Mouse (Mus musculus) midbrain, embryonic 15.5 days (tissue): ENCODE measurements at regions not wholly inside any gene's neighbourhood (a gene's known extent, or its start where the extent isn't known, plus 50 kb on each side); places are given as distances from the start of the nearest gene placed in this dataset.

ENCODE experiments used
- ATAC-seq: fragments of 200-750 bp; cut with Nextera tagmentation; replicated peaks from 2 replicates; pipeline ENCODE4 v1.8.0; 2017; ENCODE audit warnings: moderate TSS enrichment
- H3K27ac ChIP-seq: fragments of 300-500 bp; sonication (generic); 2 replicates; pipeline ENCODE4 v1.5.1; 2015; ENCODE audit warnings: mild to moderate bottlenecking, inconsistent platforms
- H3K27me3 ChIP-seq: fragments of 300-500 bp; sonication (generic); replicated peaks from 2 replicates; pipeline ENCODE4 v1.6.1; 2015; ENCODE audit warnings: inconsistent platforms
- H3K36me3 ChIP-seq: fragments of 300-500 bp; sonication (generic); replicated peaks from 2 replicates; pipeline ENCODE4 v1.6.1; 2015; ENCODE audit warnings: inconsistent platforms
- H3K4me1 ChIP-seq: fragments of 300-500 bp; sonication (generic); 2 replicates; pipeline ENCODE4 v1.6.1; 2015; ENCODE audit warnings: inconsistent platforms
- H3K4me2 ChIP-seq: fragments of 300-500 bp; sonication (generic); 2 replicates; pipeline ENCODE4 v1.6.1; 2015; ENCODE audit warnings: inconsistent platforms, mild to moderate bottlenecking, moderate library complexity
- H3K4me3 ChIP-seq: fragments of 300-500 bp; sonication (generic); 2 replicates; pipeline ENCODE4 v1.5.1; 2015; ENCODE audit warnings: mild to moderate bottlenecking, inconsistent platforms
- H3K9ac ChIP-seq: fragments of 300-500 bp; sonication (generic); 2 replicates; pipeline ENCODE4 v1.6.1; 2015; ENCODE audit warnings: mild to moderate bottlenecking, inconsistent platforms
- H3K9me3 ChIP-seq: fragments of 300-500 bp; sonication (generic); 2 replicates; pipeline ENCODE4 v1.6.1; 2016; ENCODE audit warnings: inconsistent platforms
- WGBS: fragments of 180-500 bp; shearing (Covaris S2); methylation state at CpG from one replicate; pipeline ENCODE4 v1.1.7; 2015; ENCODE audit warnings: mixed read lengths; 5-methylcytosine and 5-hydroxymethylcytosine counted together

DNA sequence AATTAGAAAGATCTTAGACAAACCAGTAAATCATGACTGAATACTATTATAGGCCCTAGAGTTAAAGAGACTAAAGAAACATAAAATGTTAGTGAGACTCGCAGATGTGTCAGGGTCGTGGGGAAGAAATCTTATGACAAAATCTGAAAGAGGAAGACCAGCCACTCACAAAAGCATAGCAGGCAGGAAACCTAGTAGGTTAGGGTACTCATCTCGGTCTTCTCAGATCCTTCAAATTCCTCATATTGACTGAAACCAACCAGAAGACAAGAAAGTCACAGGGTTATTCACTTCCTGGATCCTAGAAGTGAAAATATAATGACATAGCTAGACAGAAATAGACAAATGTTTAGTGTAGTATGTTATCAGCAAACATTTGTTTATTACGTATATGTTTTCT lies 387.5 kb downstream of the Cenpc1 start:
- WGBS = 89% methylated on average over 4 of the region's 4 CpGs
- no peak overlapping the region for H3K4me2 ChIP-seq
- H3K4me1 ChIP-seq = no peaks in the 10 kb centered on the region
- H3K27me3 ChIP-seq = no peaks in the 10 kb centered on the region
- no peak overlapping the region for H3K4me3 ChIP-seq
- H3K36me3 ChIP-seq = no peaks in the 10 kb centered on the region
- no peak overlapping the region for H3K27ac ChIP-seq
- no peak for ATAC-seq
- no peak overlapping the region for H3K9ac ChIP-seq
- no peaks in the 10 kb centered on the region for H3K9me3 ChIP-seq

DNA sequence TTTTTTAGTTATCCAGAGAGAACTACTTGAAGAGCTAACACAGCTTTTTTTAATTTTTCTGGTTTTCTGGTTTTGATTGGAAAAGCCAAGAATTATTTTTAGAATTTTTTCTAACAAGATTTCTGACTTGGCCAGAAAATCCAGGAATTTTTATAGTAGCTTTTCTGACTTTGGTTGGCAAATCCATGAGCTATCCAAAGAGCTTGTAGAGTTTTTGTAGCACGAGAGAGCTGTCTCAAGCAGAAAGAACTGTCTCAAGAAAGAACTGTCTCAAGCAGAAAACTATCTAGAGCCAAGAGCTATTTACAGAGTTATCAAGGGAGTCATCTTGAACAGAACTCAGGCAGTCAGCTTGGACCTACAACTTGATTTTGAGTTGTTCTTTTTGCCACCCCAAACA lies 394.3 kb downstream of the Cenpc1 start:
- no peak for ATAC-seq

DNA sequence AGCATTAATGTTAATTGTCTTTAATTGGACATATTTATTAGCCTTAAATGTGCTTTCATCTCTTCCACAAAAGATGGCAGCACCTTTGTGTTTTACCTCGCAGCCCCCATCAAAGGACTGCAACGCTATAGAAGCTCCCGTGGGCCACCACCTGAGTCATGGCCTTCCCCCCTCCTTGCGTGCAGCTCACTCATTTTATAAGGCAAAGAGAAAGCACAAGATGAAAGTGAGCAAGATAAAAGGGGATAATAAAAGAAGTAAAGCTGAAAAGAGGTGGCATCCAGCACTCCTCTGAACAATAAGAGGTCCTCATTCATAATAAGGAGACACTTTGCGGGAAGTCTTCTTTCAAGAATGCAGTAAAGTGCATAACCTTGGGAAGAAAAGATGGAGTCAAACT lies 403.9 kb downstream of the Cenpc1 start:
- 54% methylated on average over 5 of the region's 5 CpGs for WGBS
- peak; percentile 72 for ATAC-seq

More for the DNA sequence above, 394.3 kb downstream of the Cenpc1 start:
- H3K27ac ChIP-seq = no peak overlapping the region
- no peaks in the 10 kb centered on the region for H3K27me3 ChIP-seq
- H3K4me2 ChIP-seq = no peak overlapping the region
- H3K9me3 ChIP-seq = no peaks in the 10 kb centered on the region
- no peaks in the 10 kb centered on the region for H3K36me3 ChIP-seq
- H3K4me1 ChIP-seq = no peaks in the 10 kb centered on the region
- 90% methylated on average over 1 of the region's 1 CpGs for WGBS
- no peak overlapping the region for H3K9ac ChIP-seq
- H3K4me3 ChIP-seq = no peak overlapping the region

DNA sequence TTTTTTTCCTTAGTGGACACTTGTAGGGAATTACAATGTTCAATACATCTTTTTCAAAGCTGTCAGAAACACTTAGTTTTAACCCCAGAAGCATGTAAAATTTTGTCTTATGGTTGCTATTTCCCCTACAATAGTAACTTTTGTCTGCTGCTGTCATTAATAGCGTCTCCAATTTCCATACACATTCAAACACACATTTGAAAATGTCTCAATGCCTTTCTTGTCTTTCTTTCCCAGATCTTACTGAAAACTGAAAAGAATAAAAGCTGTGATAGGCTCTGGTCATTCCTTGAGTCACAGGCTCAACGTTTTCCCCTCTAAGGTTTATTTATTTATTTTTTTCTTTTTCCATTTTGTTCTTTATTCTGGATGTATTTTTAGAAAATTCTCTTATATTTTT lies 444.3 kb downstream of the Cenpc1 start:
- no peak overlapping the region for H3K27ac ChIP-seq
- no peak for ATAC-seq
- no peaks in the 10 kb centered on the region for H3K4me1 ChIP-seq
- no peak overlapping the region for H3K9ac ChIP-seq
- no peaks in the 10 kb centered on the region for H3K9me3 ChIP-seq
- no peak overlapping the region for H3K4me2 ChIP-seq
- H3K4me3 ChIP-seq = no peak overlapping the region
- no peaks in the 10 kb centered on the region for H3K27me3 ChIP-seq
- H3K36me3 ChIP-seq = no peaks in the 10 kb centered on the region
- 32% methylated on average over 2 of the region's 2 CpGs for WGBS

More for the DNA sequence above, 403.9 kb downstream of the Cenpc1 start:
- H3K9me3 ChIP-seq = no peaks in the 10 kb centered on the region
- no peaks in the 10 kb centered on the region for H3K36me3 ChIP-seq
- H3K9ac ChIP-seq = no peak overlapping the region
- H3K4me3 ChIP-seq = no peak overlapping the region
- no peaks in the 10 kb centered on the region for H3K27me3 ChIP-seq
- no peaks in the 10 kb centered on the region for H3K4me1 ChIP-seq
- no peak overlapping the region for H3K4me2 ChIP-seq
- H3K27ac ChIP-seq = no peak overlapping the region

DNA sequence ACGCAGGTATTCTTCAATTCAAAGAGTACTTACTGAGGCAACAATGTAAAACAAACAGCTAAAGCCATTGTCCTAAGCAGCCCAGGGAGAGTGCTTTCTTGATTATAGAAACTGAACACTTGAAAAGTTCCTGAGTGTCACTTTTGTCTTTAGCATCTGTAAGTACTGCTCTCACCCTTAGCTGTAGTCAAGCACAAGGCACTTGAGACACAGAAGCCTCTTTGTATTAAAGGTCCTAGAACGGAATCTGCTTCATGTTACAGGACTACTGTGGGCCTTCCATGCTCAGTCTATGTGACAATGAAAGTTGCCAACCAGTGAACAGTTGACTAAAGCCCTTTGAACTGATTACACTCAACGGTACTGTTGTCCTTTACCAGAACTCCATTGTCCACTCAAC lies 450.6 kb downstream of the Cenpc1 start:
- no peak for ATAC-seq
- H3K4me2 ChIP-seq = no peak overlapping the region
- no peaks in the 10 kb centered on the region for H3K36me3 ChIP-seq
- H3K4me1 ChIP-seq = no peaks in the 10 kb centered on the region
- no peak overlapping the region for H3K9ac ChIP-seq
- no peaks in the 10 kb centered on the region for H3K9me3 ChIP-seq
- no peaks in the 10 kb centered on the region for H3K27me3 ChIP-seq
- WGBS = 77% methylated on average over 3 of the region's 3 CpGs
- no peak overlapping the region for H3K4me3 ChIP-seq
- no peak overlapping the region for H3K27ac ChIP-seq

DNA sequence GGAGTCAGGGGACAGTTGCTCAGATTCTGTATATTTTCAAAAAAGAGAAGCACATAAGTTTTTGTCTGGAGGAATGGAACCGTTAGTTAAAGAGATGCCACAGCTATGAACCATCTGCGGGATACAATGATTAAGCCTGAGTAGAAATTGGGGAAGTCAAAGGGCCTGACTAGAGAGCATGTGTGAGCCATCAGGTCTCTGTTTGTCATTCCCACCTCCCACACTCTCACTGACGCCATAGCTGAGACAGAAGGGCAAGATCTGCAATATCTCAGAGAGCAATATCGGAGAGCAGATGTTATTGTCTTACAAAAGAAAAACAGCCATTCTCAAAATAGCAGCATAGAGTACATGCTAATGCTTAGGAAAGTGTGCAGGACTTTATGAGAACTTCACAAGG lies 452.8 kb downstream of the Cenpc1 start:
- no peak for ATAC-seq
- WGBS = 83% methylated on average over 4 of the region's 4 CpGs
- no peak overlapping the region for H3K4me3 ChIP-seq

DNA sequence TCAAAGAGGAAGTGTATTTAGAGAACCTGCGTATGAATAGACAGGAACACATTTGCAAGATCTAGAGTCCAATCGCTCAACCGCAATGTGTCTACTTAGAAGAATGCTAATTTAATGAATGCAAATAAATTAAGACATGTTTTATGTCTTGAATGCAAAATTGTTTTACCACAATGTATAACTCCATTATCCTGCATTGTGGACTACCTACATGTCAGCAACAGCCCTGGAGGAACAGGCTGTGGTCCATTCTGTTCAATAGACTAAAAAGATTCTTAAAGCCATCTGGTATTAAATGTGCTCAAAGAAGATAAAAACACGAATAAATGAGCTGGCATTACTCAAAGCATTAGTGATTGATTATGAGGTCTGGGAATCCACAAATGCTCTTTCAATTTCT lies 456.3 kb downstream of the Cenpc1 start:
- Histone ChIP-seq H3K27me3 (no peaks in the 10 kb centered on the region), H3K4me3 (no peak overlapping the region), H3K9me3 (no peaks in the 10 kb centered on the region), H3K9ac (no peak overlapping the region), H3K4me1 (no peaks in the 10 kb centered on the region), H3K4me2 (no peak overlapping the region), H3K27ac (no peak overlapping the region), H3K36me3 (no peaks in the 10 kb centered on the region)
- ATAC-seq = no peak
- WGBS = 48% methylated on average over 4 of the region's 4 CpGs

More for the DNA sequence above, 452.8 kb downstream of the Cenpc1 start:
- no peaks in the 10 kb centered on the region for H3K9me3 ChIP-seq
- no peak overlapping the region for H3K27ac ChIP-seq
- no peaks in the 10 kb centered on the region for H3K27me3 ChIP-seq
- H3K4me1 ChIP-seq = no peaks in the 10 kb centered on the region
- no peaks in the 10 kb centered on the region for H3K36me3 ChIP-seq
- H3K4me2 ChIP-seq = no peak overlapping the region
- H3K9ac ChIP-seq = no peak overlapping the region

DNA sequence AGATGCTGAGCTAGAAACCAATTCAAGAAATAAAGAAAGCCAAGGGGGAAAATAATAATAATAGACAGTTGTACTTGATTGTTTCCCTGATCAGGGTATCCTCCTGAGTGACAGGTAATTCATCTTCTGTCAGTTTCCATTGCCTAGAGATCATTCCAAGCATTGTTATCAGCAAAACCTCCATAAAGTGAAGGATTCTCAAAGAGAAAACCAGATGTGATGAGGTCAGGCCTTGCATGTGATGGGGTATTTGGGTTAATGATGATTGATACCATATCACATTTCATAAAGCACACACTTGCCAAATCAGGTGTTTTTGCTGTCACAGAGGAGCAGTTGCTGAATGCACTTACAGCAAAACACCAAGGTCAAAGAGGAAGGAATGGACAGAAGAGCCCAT lies 467.2 kb downstream of the Cenpc1 start:
- Histone ChIP-seq H3K27me3 (no peaks in the 10 kb centered on the region), H3K9me3 (no peaks in the 10 kb centered on the region), H3K4me2 (no peak overlapping the region), H3K36me3 (no peaks in the 10 kb centered on the region), H3K9ac (no peak overlapping the region), H3K4me3 (no peak overlapping the region), H3K27ac (no peak overlapping the region), H3K4me1 (no peaks in the 10 kb centered on the region)
- no peak for ATAC-seq

DNA sequence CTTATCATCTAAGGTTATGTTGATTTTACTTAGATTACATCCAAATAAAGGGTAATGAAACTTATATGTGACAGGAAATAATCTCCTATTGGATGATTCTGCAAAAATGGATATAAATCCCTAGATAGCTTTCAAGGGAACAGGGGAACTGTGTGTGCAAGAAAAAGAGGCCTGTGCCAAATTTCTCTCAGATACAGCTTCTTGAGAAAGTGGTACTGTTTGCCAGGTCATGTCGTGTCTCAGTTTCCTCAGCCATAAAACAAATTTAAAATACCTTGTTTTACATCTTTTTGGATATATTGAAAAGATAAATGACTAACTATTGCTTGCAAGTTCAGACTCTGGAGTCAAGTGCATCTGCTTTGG lies 470.3 kb downstream of the Cenpc1 start:
- Histone ChIP-seq H3K36me3 (no peaks in the 10 kb centered on the region), H3K4me2 (no peak overlapping the region), H3K27me3 (no peaks in the 10 kb centered on the region), H3K4me1 (no peaks in the 10 kb centered on the region), H3K27ac (no peak overlapping the region), H3K9ac (no peak overlapping the region), H3K9me3 (no peaks in the 10 kb centered on the region), H3K4me3 (no peak overlapping the region)
- 74% methylated on average over 1 of the region's 1 CpGs for WGBS
- ATAC-seq = no peak

DNA sequence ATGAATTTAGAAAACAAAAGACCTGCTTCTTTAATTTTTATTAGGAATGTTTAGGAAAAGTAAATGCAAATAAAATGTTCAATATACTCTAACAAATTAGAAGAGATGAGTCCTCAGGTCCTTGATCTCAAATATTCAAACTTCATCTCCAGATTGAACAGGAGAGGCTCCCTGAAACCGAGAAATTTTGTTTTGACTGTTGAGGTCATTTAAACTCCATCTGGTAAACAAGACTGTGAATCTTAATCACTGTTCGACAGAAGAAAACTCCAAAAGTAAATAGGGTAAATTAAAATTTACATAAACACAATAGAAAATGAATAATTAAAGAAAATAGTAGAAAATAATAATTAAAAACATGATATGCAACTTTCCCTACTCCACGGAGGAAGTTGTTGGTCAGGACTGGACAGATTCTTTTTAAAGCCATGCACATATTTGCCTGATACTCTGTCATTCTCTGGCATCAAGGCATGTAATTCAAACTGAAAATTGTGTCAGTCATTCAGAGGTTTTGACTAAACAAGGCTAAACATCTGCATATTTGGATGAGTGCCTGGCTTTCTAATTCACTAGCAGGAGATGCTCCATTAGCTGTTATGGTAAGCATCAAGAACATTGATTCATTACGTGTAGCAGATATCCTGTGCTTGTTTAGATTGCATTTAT lies 470.8 kb downstream of the Cenpc1 start:
- Histone ChIP-seq H3K4me1 (no peaks in the 10 kb centered on the region), H3K4me3 (no peak overlapping the region), H3K9ac (no peak overlapping the region), H3K27ac (no peak overlapping the region), H3K36me3 (no peaks in the 10 kb centered on the region), H3K4me2 (no peak overlapping the region), H3K27me3 (no peaks in the 10 kb centered on the region), H3K9me3 (no peaks in the 10 kb centered on the region)
- no peak for ATAC-seq
- WGBS = 69% methylated on average over 4 of the region's 4 CpGs

DNA sequence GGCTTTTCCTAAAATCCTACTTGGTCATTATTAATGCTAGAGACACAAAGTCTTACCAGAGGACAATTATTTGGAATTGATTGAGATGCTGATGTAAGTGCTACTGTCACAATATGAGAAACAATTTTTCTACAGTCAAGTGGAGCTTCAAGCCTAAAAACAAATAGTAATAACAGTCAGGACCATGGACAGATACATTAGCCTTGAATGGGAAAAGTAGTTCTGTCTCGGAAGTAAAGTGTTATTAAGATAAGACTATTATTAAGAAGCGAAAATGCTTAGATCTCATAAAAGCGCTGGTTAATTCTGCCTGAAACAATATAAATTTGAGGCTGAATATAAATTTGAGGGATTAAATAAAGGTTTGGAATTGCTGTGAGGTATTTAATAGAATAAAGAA lies 473.1 kb downstream of the Cenpc1 start:
- Histone ChIP-seq H3K4me2 (no peak overlapping the region), H3K36me3 (no peaks in the 10 kb centered on the region), H3K4me1 (no peaks in the 10 kb centered on the region), H3K4me3 (no peak overlapping the region), H3K27ac (no peak overlapping the region), H3K27me3 (no peaks in the 10 kb centered on the region), H3K9ac (no peak overlapping the region), H3K9me3 (no peaks in the 10 kb centered on the region)
- no peak for ATAC-seq
- WGBS = 85% methylated on average over 3 of the region's 3 CpGs

DNA sequence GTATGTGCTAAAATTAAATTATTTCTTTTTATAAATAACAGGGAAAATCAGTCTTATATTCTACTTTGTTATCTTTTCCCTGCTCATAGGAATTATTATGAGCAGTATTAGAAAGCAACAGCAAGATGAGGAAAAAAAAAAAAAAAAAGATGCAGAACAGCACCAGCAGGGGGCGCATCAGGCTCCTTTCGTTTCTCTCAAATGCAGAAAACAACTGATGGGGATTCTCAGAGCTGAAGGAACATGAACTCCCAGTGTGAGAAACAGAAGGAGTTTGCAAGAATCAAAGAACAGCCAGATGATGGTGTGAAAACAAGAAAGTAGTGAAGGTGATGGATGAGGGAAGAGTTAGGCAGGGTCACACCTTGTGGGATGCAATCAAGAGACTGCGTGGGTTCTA lies 478.7 kb downstream of the Cenpc1 start:
- WGBS = 33% methylated on average over 3 of the region's 3 CpGs
- Histone ChIP-seq H3K36me3 (no peaks in the 10 kb centered on the region), H3K4me2 (no peak overlapping the region), H3K27me3 (no peaks in the 10 kb centered on the region), H3K9ac (no peak overlapping the region), H3K4me3 (no peak overlapping the region), H3K4me1 (no peaks in the 10 kb centered on the region), H3K9me3 (no peaks in the 10 kb centered on the region), H3K27ac (no peak overlapping the region)
- no peak for ATAC-seq

DNA sequence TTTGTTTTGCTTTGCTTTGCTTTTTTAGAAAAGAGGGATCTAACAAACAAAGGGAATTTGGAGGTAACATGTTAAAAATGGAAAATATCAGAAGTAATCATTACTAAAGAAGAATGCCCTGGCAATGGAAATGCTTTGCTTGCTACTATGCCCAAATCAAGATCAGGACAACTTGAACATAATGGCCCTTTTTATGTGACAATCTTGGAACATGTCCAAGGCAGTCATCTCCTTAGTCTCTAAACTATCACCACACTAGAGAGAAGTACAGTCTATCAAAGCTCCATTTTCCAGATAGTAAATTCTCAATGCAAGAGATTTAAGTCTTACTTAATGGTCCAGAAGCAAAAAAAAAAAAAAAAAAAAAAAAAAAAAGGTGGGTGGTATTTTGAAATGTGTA lies 492.9 kb downstream of the Cenpc1 start:
- no peaks in the 10 kb centered on the region for H3K36me3 ChIP-seq
- no peaks in the 10 kb centered on the region for H3K4me1 ChIP-seq
- H3K4me2 ChIP-seq = no peak overlapping the region
- H3K27ac ChIP-seq = no peak overlapping the region
- no peaks in the 10 kb centered on the region for H3K27me3 ChIP-seq
- ATAC-seq = no peak
- H3K4me3 ChIP-seq = no peak overlapping the region
- H3K9me3 ChIP-seq = no peaks in the 10 kb centered on the region
- no peak overlapping the region for H3K9ac ChIP-seq
